ENCODE assay signal across 14 mouse cellular contexts in genomic region chr17:79738847-79739498, GRCm38 (mm10). TPM values are rescaled to one million over a fixed set of nuclear protein-coding genes. Genes with fewer than 3 reads are reported as not detected.
DNase-seq lines count a peak whose midpoint lies in the region; ATAC-seq and TF ChIP-seq lines count a peak whose summit lies in the region.
"Had no signal": no experiment of that assay in that cellular context is flagged by ENCODE, and none has a peak within 500 bp of the region (broad histone marks: within the 10 kb centered on the region; RNA-seq: fewer than 3 reads in every experiment).

No protein-coding gene starts in this region.

- no peaks in the 10 kb centered on the region for H3K9me3 ChIP-seq in lung, embryonic 14.5 days (ENCODE audit: low read depth, low read length)
- H3K9me3 ChIP-seq in stomach, embryonic 16.5 days (replicated peaks; ENCODE audit: control insufficient read depth, low read length) = no peaks in the 10 kb centered on the region
- H3K9me3 ChIP-seq in intestine, embryonic 15.5 days = no peaks in the 10 kb centered on the region
- H3K9me3 ChIP-seq: heart, embryonic 15.5 days had no signal

- no peaks in the 10 kb centered on the region for H3K36me3 ChIP-seq in lung, embryonic 14.5 days (ENCODE audit: insufficient read depth)
- H3K36me3 ChIP-seq in stomach, embryonic 16.5 days (ENCODE audit: control insufficient read depth, insufficient read depth, low read length) = no peaks in the 10 kb centered on the region
- H3K36me3 ChIP-seq in intestine, embryonic 15.5 days = no peaks in the 10 kb centered on the region
- H3K36me3 ChIP-seq: heart, embryonic 15.5 days had no signal

- H3K4me1 ChIP-seq in lung, embryonic 14.5 days (ENCODE audit: insufficient read depth) = no peaks in the 10 kb centered on the region
- H3K4me1 ChIP-seq in embryonic fibroblast, embryonic 13.5 days (ENCODE audit: control insufficient read depth, insufficient read depth, low read length) = peaks cover 17% of the 10 kb centered on the region
- 0 out of 2 replicates have a peak, but pooled peaks cover 6% of the 10 kb centered on the region for H3K4me1 ChIP-seq in stomach, embryonic 16.5 days (ENCODE audit: control insufficient read depth, insufficient read depth, low read length)
- no peaks in the 10 kb centered on the region for H3K4me1 ChIP-seq in intestine, embryonic 15.5 days (replicated peaks)

- TF ChIP-seq POLR2A in embryonic fibroblast, embryonic 13.5 days (IDR thresholded peaks at IDR 0.05; ENCODE audit: low read depth, low read length) = no peak

- no peaks in the 10 kb centered on the region for H3K27me3 ChIP-seq in lung, embryonic 14.5 days (ENCODE audit: insufficient read depth, low read length)
- no peaks in the 10 kb centered on the region for H3K27me3 ChIP-seq in stomach, embryonic 16.5 days (ENCODE audit: control insufficient read depth, insufficient read depth, low read length)
- no peaks in the 10 kb centered on the region for H3K27me3 ChIP-seq in intestine, embryonic 15.5 days (replicated peaks)
- H3K27me3 ChIP-seq: heart, embryonic 15.5 days had no signal

- DNase-seq in lung, embryonic 14.5 days = no peak
- no peak for DNase-seq in lung, postnatal 10 days
- DNase-seq in brain, adult 2 months (ENCODE audit: low read depth, low spot score) = peak; percentile 64
- no peak for DNase-seq in ovary, postnatal 36 days (ENCODE audit: low spot score)
- DNase-seq: adrenal gland, postnatal 36 days; cerebellum, adult 2 months; kidney, adult 9 months; thymus, adult 2 months had no signal

- no peak overlapping the region for H3K4me3 ChIP-seq in lung, embryonic 14.5 days (ENCODE audit: low read depth, low read length)
- H3K4me3 ChIP-seq in embryonic fibroblast, embryonic 13.5 days (ENCODE audit: insufficient read depth, low read length) = no peak overlapping the region
- no peak overlapping the region for H3K4me3 ChIP-seq in stomach, embryonic 16.5 days (replicated peaks; ENCODE audit: low read length)
- no peak overlapping the region for H3K4me3 ChIP-seq in intestine, embryonic 15.5 days (replicated peaks)
- H3K4me3 ChIP-seq: heart, embryonic 15.5 days had no signal

- no peak; the same call in 1 of the 2 replicates for ATAC-seq in lung, embryonic 14.5 days (ENCODE audit: insufficient read depth)
- ATAC-seq in stomach, embryonic 16.5 days (ENCODE audit: insufficient read depth, low FRiP score) = 0 out of 2 replicates have a peak, but pooled peaks have one; percentile 37
- ATAC-seq in intestine, embryonic 15.5 days = no peak

- WGBS in lung, embryonic 14.5 days = 37% methylated on average over 5 of the region's 5 CpGs
- WGBS in stomach, embryonic 16.5 days = 45% methylated on average over 5 of the region's 5 CpGs
- 46% methylated on average over 5 of the region's 5 CpGs for WGBS in intestine, embryonic 15.5 days

- H3K4me2 ChIP-seq in lung, embryonic 14.5 days = no peak overlapping the region
- H3K4me2 ChIP-seq in stomach, embryonic 16.5 days (ENCODE audit: low read depth, low read length) = no peak overlapping the region
- no peak overlapping the region for H3K4me2 ChIP-seq in intestine, embryonic 15.5 days (replicated peaks)
- H3K4me2 ChIP-seq: heart, embryonic 15.5 days; hindbrain, embryonic 14.5 days; midbrain, embryonic 11.5 days had no signal

- H3K9ac ChIP-seq in lung, embryonic 14.5 days = no peak overlapping the region
- H3K9ac ChIP-seq in stomach, embryonic 16.5 days (ENCODE audit: low read length) = no peak overlapping the region
- H3K9ac ChIP-seq in intestine, embryonic 15.5 days = no peak overlapping the region
- H3K9ac ChIP-seq: heart, embryonic 15.5 days; hindbrain, embryonic 14.5 days had no signal

- H3K27ac ChIP-seq in lung, embryonic 14.5 days (ENCODE audit: low read depth) = peak overlapping the region; percentile 34; the same call in 1 of the 2 replicates
- H3K27ac ChIP-seq in embryonic fibroblast, embryonic 13.5 days (ENCODE audit: insufficient read depth, low read length) = peak overlapping the region; percentile 91
- H3K27ac ChIP-seq in stomach, embryonic 16.5 days (ENCODE audit: low read length) = no peak overlapping the region
- H3K27ac ChIP-seq in intestine, embryonic 15.5 days = no peak overlapping the region
- H3K27ac ChIP-seq: heart, embryonic 15.5 days; hindbrain, embryonic 14.5 days had no signal

- TF ChIP-seq CTCF in lung, embryonic 14.5 days (IDR thresholded peaks at IDR 0.05; ENCODE audit: low read depth) = no peak
- TF ChIP-seq CTCF in embryonic fibroblast, embryonic 13.5 days (IDR thresholded peaks at IDR 0.05; ENCODE audit: borderline replicate concordance, insufficient read depth, low read length) = no peak

RNA-seq across cellular contexts. Expression of gene Cyp1b1, which starts 24.1 kb away (rescaled TPM):
- 1.9 and 2.0 TPM in 2 replicates for polyA plus RNA-seq in lung, embryonic 14.5 days (2014; fragmentation: Nextera tagmentation; extraction: Ambion mirVana)
- 527 and 533 TPM in 2 replicates for polyA plus RNA-seq in embryonic fibroblast, embryonic 13.5 days (2011; ENCODE audit: insufficient read length, low read depth, missing spikeins)
- polyA plus RNA-seq in stomach, embryonic 16.5 days (2015; fragmentation: Nextera tagmentation; extraction: Ambion mirVana) = 12.4 and 13.4 TPM in 2 replicates
- 8.5 and 8.6 TPM in 2 replicates for polyA plus RNA-seq in intestine, embryonic 15.5 days (2015; fragmentation: Nextera tagmentation; extraction: Ambion mirVana)

Comparison
In these comparisons a context has a peak if more than half of its experiments do, and no peak if none do; other contexts are left out.
1. H3K27ac ChIP-seq: peak in lung, embryonic 14.5 days (single experiment) and embryonic fibroblast, embryonic 13.5 days (single experiment); none in stomach, embryonic 16.5 days (single experiment) and intestine, embryonic 15.5 days (single experiment).
2. RNA of gene Cyp1b1, which starts 24.1 kb away (polyA plus RNA-seq): 527 to 533 TPM in embryonic fibroblast, embryonic 13.5 days; 12.4 to 13.4 TPM in stomach, embryonic 16.5 days, 8.5 to 8.6 TPM in intestine, embryonic 15.5 days and 1.9 to 2.0 TPM in lung, embryonic 14.5 days; every median in the first group is over 10 times any median in the second.